Mouse (Mus musculus) ES-E14 (cell line): Measurements from ENCODE around the gene Palm3.

ENCODE experiments used
- CHD2 ChIP-seq: IDR thresholded peaks from 2 replicates; pipeline ENCODE4 v1.6.1; 2014; ENCODE audit warnings: mild to moderate bottlenecking, low read depth, low read length, inconsistent platforms
- HCFC1 ChIP-seq: IDR thresholded peaks from 2 replicates; pipeline ENCODE4 v1.6.1; 2012; ENCODE audit warnings: low read length, inconsistent platforms, borderline replicate concordance; ENCODE audit not compliant: insufficient read depth
- ZC3H11A ChIP-seq: IDR thresholded peaks from 2 replicates; pipeline ENCODE4 v1.6.1; 2012; ENCODE audit warnings: low read depth, mild to moderate bottlenecking, inconsistent platforms, low read length, borderline replicate concordance
- ZNF384 ChIP-seq: IDR thresholded peaks from 2 replicates; pipeline ENCODE4 v1.6.1; 2012; ENCODE audit warnings: low read depth, low read length, inconsistent platforms

DNA sequence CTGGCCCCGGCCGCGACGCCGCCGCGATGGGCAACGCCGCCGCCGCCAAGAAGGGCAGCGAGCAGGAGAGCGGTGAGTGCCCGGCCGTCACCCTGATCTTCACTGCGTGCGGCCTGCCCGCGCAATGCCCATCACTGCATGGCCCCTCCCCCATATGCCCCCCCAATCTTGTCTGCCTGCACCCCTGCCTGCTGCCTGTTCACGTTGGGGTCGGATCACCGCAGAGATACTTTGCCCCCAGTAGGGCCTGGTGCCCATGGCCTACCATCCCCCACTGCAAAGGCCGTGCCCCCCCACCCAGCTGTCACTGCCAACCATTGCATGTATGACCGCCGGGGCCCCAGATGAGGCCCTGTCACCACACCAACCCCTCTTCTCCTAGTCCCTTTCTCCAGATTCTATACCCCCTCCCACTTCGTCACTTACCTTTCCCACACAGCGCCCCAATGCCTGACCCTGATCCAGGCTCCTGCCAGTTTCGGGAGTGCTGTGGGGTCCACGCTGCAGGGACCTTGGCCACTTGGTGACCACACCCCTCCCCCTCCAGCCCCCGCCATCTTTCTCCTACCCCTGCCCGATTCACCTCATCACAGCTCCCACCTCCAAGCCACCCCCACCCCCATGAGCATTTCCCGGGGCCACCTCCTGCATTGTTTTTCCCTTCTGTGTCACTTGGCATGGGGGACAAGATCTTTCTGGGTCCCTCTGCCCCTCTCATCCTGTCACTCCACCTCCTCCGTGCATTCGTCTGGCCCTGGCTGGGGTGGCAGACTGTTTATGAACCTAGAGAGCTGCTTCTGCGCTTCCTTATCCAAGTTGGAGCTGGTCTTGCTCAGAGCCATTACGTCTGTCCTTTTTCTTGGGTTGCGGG is 47.9 kb upstream of the Palm3 start:
- TF ChIP-seq ZNF384: no peak
- no peak for TF ChIP-seq HCFC1
- TF ChIP-seq ZC3H11A: no peak
- TF ChIP-seq CHD2: no peak
